Mouse (Mus musculus): Measurements from ENCODE around the gene Thbs1. TPM values are rescaled to one million over a fixed set of nuclear protein-coding genes. Genes with fewer than 3 reads are reported as not detected.

Gene Thbs1
- total and polyA plus RNA-seq, 2 experiments from 2014 or later = 3.3 to 12.5 TPM

- TF ChIP-seq CTCF (IDR thresholded peaks at IDR 0.05; ENCODE audit: low read depth) = no peak
- 55% methylated on average over 1 of the region's 1 CpGs for WGBS
- ATAC-seq = no peak
These were observed 56.5 kb downstream of the Thbs1 start for GRCm38 (mm10) chr2:118168225-118168624.

GRCm38 (mm10) chr2:118174558-118175383 is 63.1 kb downstream of the Thbs1 start:
- H3K36me3 ChIP-seq (ENCODE audit: insufficient read depth, low read length) = no peaks in the 10 kb centered on the region
- DNase-seq (ENCODE audit: low spot score) (no peak), ATAC-seq (no peak)
- H3K27me3 ChIP-seq (ENCODE audit: insufficient read depth, low read length) = no peaks in the 10 kb centered on the region
- no peak overlapping the region for H3K9ac ChIP-seq (replicated peaks; ENCODE audit: low read length)
- no peak for TF ChIP-seq CTCF (IDR thresholded peaks at IDR 0.05; ENCODE audit: low read depth)
- no peaks in the 10 kb centered on the region for H3K9me3 ChIP-seq (ENCODE audit: low read length)
- no peak overlapping the region for H3K4me3 ChIP-seq (ENCODE audit: low read length)
- H3K4me1 ChIP-seq (ENCODE audit: insufficient read depth, low read length) = no peaks in the 10 kb centered on the region
- WGBS = 81% methylated on average over 10 of the region's 10 CpGs
- no peak overlapping the region for H3K4me2 ChIP-seq (ENCODE audit: low read depth, low read length)
- H3K27ac ChIP-seq = no peak overlapping the region

More at GRCm38 (mm10) chr2:118168225-118168624, 56.5 kb downstream of the Thbs1 start:
- no peaks in the 10 kb centered on the region for H3K36me3 ChIP-seq (ENCODE audit: insufficient read depth, low read length)
- no peak overlapping the region for H3K4me2 ChIP-seq (ENCODE audit: low read depth, low read length)
- H3K9me3 ChIP-seq (ENCODE audit: low read length) = no peaks in the 10 kb centered on the region
- H3K4me3 ChIP-seq (ENCODE audit: low read length) = no peak overlapping the region
- H3K27ac ChIP-seq = no peak overlapping the region
- no peaks in the 10 kb centered on the region for H3K4me1 ChIP-seq (ENCODE audit: insufficient read depth, low read length)
- no peak for DNase-seq (ENCODE audit: low spot score)
- no peaks in the 10 kb centered on the region for H3K27me3 ChIP-seq (ENCODE audit: insufficient read depth, low read length)
- H3K9ac ChIP-seq (replicated peaks; ENCODE audit: low read length) = no peak overlapping the region

Other genes with a start within 250 kb of the Thbs1 start
- gene Fsip1, start 145.1 kb downstream of the Thbs1 start, total RNA-seq (2014; rRNA removed) = 0.58 and 1.5 TPM in 2 replicates
- gene Fsip1, start 145.1 kb downstream of the Thbs1 start, polyA plus RNA-seq (2015; fragmentation: Nextera tagmentation; extraction: Ambion mirVana) = 3.7 and 3.9 TPM in 2 replicates